Mouse (Mus musculus) lung, adult 18-20 months (tissue): Measurements from ENCODE around the gene Olfr1076.
"Not testable (repeated sequence)": the region's sequence is repeated elsewhere in the genome, so short reads cannot be mapped to it uniquely, and the experiment has no call there.

ENCODE experiments used
- DNase-seq, 2 experiments: peaks; one replicate each; pipeline ENCODE4 v3.0.0; 2022; ENCODE audit warnings: mixed read lengths in 2 of 2

Olfr1076 gene

GRCm38 (mm10) chr2:86508161-86508560 is at the start of gene Olfr1076:
TSS of gene Olfr1076 (plus strand) at chr2:86508461.
- no peak for DNase-seq

GRCm38 (mm10) chr2:86460434-86460833 is 47.8 kb upstream of the Olfr1076 start:
- DNase-seq = no peak

- peak; percentile 1 to 9 for DNase-seq
Observed at GRCm38 (mm10) chr2:86464442-86465109, 43.7 kb upstream of the Olfr1076 start.

- DNase-seq = no peak
Observed at GRCm38 (mm10) chr2:86487286-86487685, 21.0 kb upstream of the Olfr1076 start, which contains the start of gene Olfr228. TSS of gene Olfr228 (minus strand) at chr2:86487386.

GRCm38 (mm10) chr2:86530991-86531390 is 22.7 kb downstream of the Olfr1076 start:
- no peak for DNase-seq

GRCm38 (mm10) chr2:86542380-86542779 is 34.1 kb downstream of the Olfr1076 start, which contains the start of gene Olfr1079:
TSS of gene Olfr1079 (minus strand) at chr2:86542480.
- no peak for DNase-seq

GRCm38 (mm10) chr2:86558135-86558534 is 49.9 kb downstream of the Olfr1076 start, which contains the start of gene Olfr1080:
TSS of gene Olfr1080 (minus strand) at chr2:86558235.
- DNase-seq = not testable (repeated sequence)
